Mouse (Mus musculus): ENCODE data around the gene Olfr1371. TPM values are rescaled to one million over a fixed set of nuclear protein-coding genes. Genes with fewer than 3 reads are reported as not detected.

The Olfr1371 gene
- not detected in 2 replicates for polyA plus RNA-seq (2015; fragmentation: Nextera tagmentation; extraction: Ambion mirVana)

DNA sequence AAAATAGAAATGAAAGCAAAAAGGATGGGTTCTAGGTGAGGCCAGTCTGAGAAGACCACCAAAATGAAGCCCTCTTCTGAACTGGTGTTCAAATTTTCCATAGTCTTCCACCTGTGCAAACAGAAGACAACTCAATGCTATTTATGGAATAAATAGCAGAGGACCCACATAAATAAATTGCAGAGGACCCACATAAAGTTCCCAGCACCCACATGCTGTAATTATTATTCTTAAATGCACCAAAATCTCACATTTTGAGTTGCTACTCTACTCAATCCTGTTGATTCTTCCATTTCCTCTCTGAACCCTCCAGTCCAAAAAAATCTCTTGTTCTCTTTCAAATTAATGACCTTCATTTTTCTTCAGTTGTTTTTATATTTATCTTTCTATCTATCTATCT lies at the start of gene Olfr1371:
Gene Olfr1371 (minus strand): TSS at position 101 of the 400 bp plus-strand sequence.
- H3K9ac ChIP-seq (ENCODE audit: low read length): no peak within 1 kb of the TSS
- no peaks in the 10 kb centered on the region for H3K36me3 ChIP-seq (ENCODE audit: control insufficient read depth, insufficient read depth)
- no peaks in the 10 kb centered on the region for H3K9me3 ChIP-seq (replicated peaks; ENCODE audit: control insufficient read depth, low read length)
- no peak for ATAC-seq (replicated peaks; ENCODE audit: extremely low read depth, insufficient read depth, low FRiP score)
- H3K4me1 ChIP-seq (ENCODE audit: control insufficient read depth, insufficient read depth, low read length): no peaks in the 10 kb centered on the region
- no peak within 1 kb of the TSS for H3K27ac ChIP-seq (ENCODE audit: low read length)
- no peak within 1 kb of the TSS for H3K4me3 ChIP-seq (ENCODE audit: low read length)
- no peaks in the 10 kb centered on the region for H3K27me3 ChIP-seq (ENCODE audit: control insufficient read depth, insufficient read depth, low read length)
- no peak within 1 kb of the TSS for H3K4me2 ChIP-seq (ENCODE audit: low read depth, low read length)

GRCm38 (mm10) chr11:52262338-52262737 lies 48.6 kb upstream of the Olfr1371 start:
- WGBS: 83% methylated on average over 11 of the region's 11 CpGs
- ATAC-seq (replicated peaks; ENCODE audit: extremely low read depth, insufficient read depth, low FRiP score): no peak
- H3K27me3 ChIP-seq (ENCODE audit: control insufficient read depth, insufficient read depth, low read length): no peaks in the 10 kb centered on the region
- no peak overlapping the region for H3K9ac ChIP-seq (ENCODE audit: low read length)
- H3K4me3 ChIP-seq (ENCODE audit: low read length): no peak overlapping the region
- H3K4me2 ChIP-seq (ENCODE audit: low read depth, low read length): no peak overlapping the region
- H3K27ac ChIP-seq (ENCODE audit: low read length): no peak overlapping the region
- H3K36me3 ChIP-seq (ENCODE audit: control insufficient read depth, insufficient read depth): no peaks in the 10 kb centered on the region
- H3K9me3 ChIP-seq (replicated peaks; ENCODE audit: control insufficient read depth, low read length): no peaks in the 10 kb centered on the region
- H3K4me1 ChIP-seq (ENCODE audit: control insufficient read depth, insufficient read depth, low read length): peaks cover 17% of the 10 kb centered on the region

- Histone ChIP-seq H3K4me3 (ENCODE audit: low read length) (no peak overlapping the region), H3K9me3 (replicated peaks; ENCODE audit: control insufficient read depth, low read length) (no peaks in the 10 kb centered on the region), H3K4me2 (ENCODE audit: low read depth, low read length) (no peak overlapping the region), H3K36me3 (ENCODE audit: control insufficient read depth, insufficient read depth) (no peaks in the 10 kb centered on the region), H3K27me3 (ENCODE audit: control insufficient read depth, insufficient read depth, low read length) (no peaks in the 10 kb centered on the region), H3K4me1 (ENCODE audit: control insufficient read depth, insufficient read depth, low read length) (peaks cover 17% of the 10 kb centered on the region), H3K27ac (ENCODE audit: low read length) (no peak overlapping the region), H3K9ac (ENCODE audit: low read length) (no peak overlapping the region)
- no peak for ATAC-seq (replicated peaks; ENCODE audit: extremely low read depth, insufficient read depth, low FRiP score)
- WGBS: 41% methylated on average over 5 of the region's 5 CpGs
Observed at GRCm38 (mm10) chr11:52261937-52262336, 48.1 kb upstream of the Olfr1371 start.

DNA sequence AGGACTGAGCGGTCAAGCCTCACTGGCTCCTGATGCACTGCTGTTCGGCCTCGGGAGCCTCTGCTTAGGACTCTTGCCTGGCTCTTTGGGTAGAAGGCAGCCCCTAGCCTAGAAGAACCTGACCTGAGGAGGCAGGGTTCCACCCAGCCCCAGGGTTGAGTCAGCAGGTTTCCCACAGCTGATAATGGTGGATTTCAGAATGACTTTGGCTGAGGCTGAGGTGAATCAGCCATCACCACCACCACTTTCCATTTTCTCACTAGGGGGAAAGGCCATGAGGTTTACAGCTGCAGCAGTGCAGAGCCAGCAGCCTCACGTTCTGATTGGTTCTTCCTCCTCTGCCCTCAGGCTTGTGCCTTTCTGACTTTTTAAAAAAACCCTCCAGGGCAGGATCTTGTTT lies 47.1 kb upstream of the Olfr1371 start:
- Histone ChIP-seq H3K4me1 (ENCODE audit: control insufficient read depth, insufficient read depth, low read length) (peaks cover 9% of the 10 kb centered on the region), H3K36me3 (ENCODE audit: control insufficient read depth, insufficient read depth) (no peaks in the 10 kb centered on the region), H3K27me3 (ENCODE audit: control insufficient read depth, insufficient read depth, low read length) (no peaks in the 10 kb centered on the region), H3K9ac (ENCODE audit: low read length) (no peak overlapping the region), H3K4me2 (ENCODE audit: low read depth, low read length) (no peak overlapping the region), H3K4me3 (ENCODE audit: low read length) (no peak overlapping the region), H3K27ac (ENCODE audit: low read length) (no peak overlapping the region), H3K9me3 (replicated peaks; ENCODE audit: control insufficient read depth, low read length) (no peaks in the 10 kb centered on the region)
- ATAC-seq (replicated peaks; ENCODE audit: extremely low read depth, insufficient read depth, low FRiP score): no peak
- 80% methylated on average over 4 of the region's 4 CpGs for WGBS

GRCm38 (mm10) chr11:52258711-52259110 lies 44.9 kb upstream of the Olfr1371 start:
- Histone ChIP-seq H3K4me2 (ENCODE audit: low read depth, low read length) (no peak overlapping the region), H3K27me3 (ENCODE audit: control insufficient read depth, insufficient read depth, low read length) (no peaks in the 10 kb centered on the region), H3K4me3 (ENCODE audit: low read length) (no peak overlapping the region), H3K9ac (ENCODE audit: low read length) (no peak overlapping the region), H3K36me3 (ENCODE audit: control insufficient read depth, insufficient read depth) (no peaks in the 10 kb centered on the region), H3K27ac (ENCODE audit: low read length) (no peak overlapping the region), H3K9me3 (replicated peaks; ENCODE audit: control insufficient read depth, low read length) (no peaks in the 10 kb centered on the region), H3K4me1 (ENCODE audit: control insufficient read depth, insufficient read depth, low read length) (no peaks in the 10 kb centered on the region)
- 70% methylated on average over 5 of the region's 5 CpGs for WGBS
- ATAC-seq (replicated peaks; ENCODE audit: extremely low read depth, insufficient read depth, low FRiP score): no peak

DNA sequence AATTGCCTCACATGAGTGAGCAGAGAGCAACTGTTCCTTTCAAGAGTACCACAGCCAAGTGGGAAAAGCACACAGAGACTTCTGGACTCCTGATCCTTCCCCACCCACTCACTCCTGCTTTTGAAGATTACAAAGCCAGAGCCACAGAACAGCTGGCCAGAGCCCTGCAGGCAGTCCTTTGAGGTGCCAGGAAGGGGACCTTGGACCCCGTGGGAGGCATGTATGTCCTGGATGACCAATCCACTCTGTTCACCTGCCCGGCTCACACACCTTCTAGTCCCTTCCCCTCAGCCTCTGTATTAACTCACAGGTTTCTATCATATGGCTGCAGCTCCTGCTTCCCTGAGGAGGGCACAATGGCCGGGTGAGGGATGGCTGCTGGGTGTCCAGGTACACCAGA lies 43.6 kb upstream of the Olfr1371 start:
- 77% methylated on average over 3 of the region's 3 CpGs for WGBS
- H3K36me3 ChIP-seq (ENCODE audit: control insufficient read depth, insufficient read depth): no peaks in the 10 kb centered on the region

GRCm38 (mm10) chr11:52255077-52255476 lies 41.3 kb upstream of the Olfr1371 start:
- Histone ChIP-seq H3K4me2 (ENCODE audit: low read depth, low read length) (no peak overlapping the region), H3K4me1 (ENCODE audit: control insufficient read depth, insufficient read depth, low read length) (no peaks in the 10 kb centered on the region), H3K9ac (ENCODE audit: low read length) (no peak overlapping the region), H3K9me3 (replicated peaks; ENCODE audit: control insufficient read depth, low read length) (no peaks in the 10 kb centered on the region), H3K4me3 (ENCODE audit: low read length) (no peak overlapping the region), H3K27ac (ENCODE audit: low read length) (no peak overlapping the region), H3K27me3 (ENCODE audit: control insufficient read depth, insufficient read depth, low read length) (no peaks in the 10 kb centered on the region), H3K36me3 (ENCODE audit: control insufficient read depth, insufficient read depth) (no peaks in the 10 kb centered on the region)
- no peak for ATAC-seq (replicated peaks; ENCODE audit: extremely low read depth, insufficient read depth, low FRiP score)
- 85% methylated on average over 8 of the region's 8 CpGs for WGBS

More for the DNA sequence above, 43.6 kb upstream of the Olfr1371 start:
- H3K4me1 ChIP-seq (ENCODE audit: control insufficient read depth, insufficient read depth, low read length): no peaks in the 10 kb centered on the region
- no peak overlapping the region for H3K27ac ChIP-seq (ENCODE audit: low read length)
- H3K27me3 ChIP-seq (ENCODE audit: control insufficient read depth, insufficient read depth, low read length): no peaks in the 10 kb centered on the region
- H3K4me3 ChIP-seq (ENCODE audit: low read length): no peak overlapping the region
- no peak overlapping the region for H3K4me2 ChIP-seq (ENCODE audit: low read depth, low read length)
- ATAC-seq (replicated peaks; ENCODE audit: extremely low read depth, insufficient read depth, low FRiP score): no peak
- no peaks in the 10 kb centered on the region for H3K9me3 ChIP-seq (replicated peaks; ENCODE audit: control insufficient read depth, low read length)
- H3K9ac ChIP-seq (ENCODE audit: low read length): no peak overlapping the region

GRCm38 (mm10) chr11:52253674-52254375 lies 40.0 kb upstream of the Olfr1371 start:
- no peaks in the 10 kb centered on the region for H3K36me3 ChIP-seq (ENCODE audit: control insufficient read depth, insufficient read depth)
- no peak overlapping the region for H3K4me3 ChIP-seq (ENCODE audit: low read length)
- H3K27ac ChIP-seq (ENCODE audit: low read length): no peak overlapping the region
- H3K4me1 ChIP-seq (ENCODE audit: control insufficient read depth, insufficient read depth, low read length): no peaks in the 10 kb centered on the region
- no peak overlapping the region for H3K4me2 ChIP-seq (ENCODE audit: low read depth, low read length)
- WGBS: 62% methylated on average over 11 of the region's 11 CpGs
- peak; percentile 59; the same call in 1 of the 2 replicates for ATAC-seq (replicated peaks; ENCODE audit: extremely low read depth, insufficient read depth, low FRiP score)
- H3K9me3 ChIP-seq (replicated peaks; ENCODE audit: control insufficient read depth, low read length): no peaks in the 10 kb centered on the region
- H3K27me3 ChIP-seq (ENCODE audit: control insufficient read depth, insufficient read depth, low read length): no peaks in the 10 kb centered on the region
- H3K9ac ChIP-seq (ENCODE audit: low read length): no peak overlapping the region

DNA sequence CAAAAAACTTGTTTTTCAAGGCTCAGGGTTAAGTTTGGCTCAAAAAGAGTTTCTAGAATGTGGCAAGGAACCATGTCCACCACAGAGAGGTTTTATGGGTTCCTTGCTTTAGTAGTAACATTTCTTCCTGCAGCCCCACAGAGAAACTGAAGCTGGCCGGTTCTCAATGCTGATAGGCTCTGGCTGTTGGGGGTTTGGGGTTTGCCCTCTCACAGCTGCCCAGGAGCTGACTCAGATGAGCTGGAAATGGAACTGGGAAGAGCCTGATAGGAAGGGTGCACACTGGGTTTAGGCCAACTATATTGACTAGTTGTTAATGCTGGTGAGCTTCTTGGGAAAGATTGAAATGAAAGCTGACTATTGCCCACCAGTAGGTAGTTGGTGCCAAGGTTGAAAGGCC lies 38.9 kb upstream of the Olfr1371 start:
- 66% methylated on average over 1 of the region's 1 CpGs for WGBS
- no peak overlapping the region for H3K4me2 ChIP-seq (ENCODE audit: low read depth, low read length)
- H3K27ac ChIP-seq (ENCODE audit: low read length): no peak overlapping the region
- H3K9ac ChIP-seq (ENCODE audit: low read length): no peak overlapping the region
- H3K27me3 ChIP-seq (ENCODE audit: control insufficient read depth, insufficient read depth, low read length): no peaks in the 10 kb centered on the region
- no peak for ATAC-seq (replicated peaks; ENCODE audit: extremely low read depth, insufficient read depth, low FRiP score)
- H3K9me3 ChIP-seq (replicated peaks; ENCODE audit: control insufficient read depth, low read length): no peaks in the 10 kb centered on the region
- no peaks in the 10 kb centered on the region for H3K4me1 ChIP-seq (ENCODE audit: control insufficient read depth, insufficient read depth, low read length)
- H3K4me3 ChIP-seq (ENCODE audit: low read length): no peak overlapping the region
- H3K36me3 ChIP-seq (ENCODE audit: control insufficient read depth, insufficient read depth): no peaks in the 10 kb centered on the region

Data from heart, embryonic 16.5 days (tissue).